8 mouse cellular contexts compared by ENCODE assay signal in the genomic region with DNA sequence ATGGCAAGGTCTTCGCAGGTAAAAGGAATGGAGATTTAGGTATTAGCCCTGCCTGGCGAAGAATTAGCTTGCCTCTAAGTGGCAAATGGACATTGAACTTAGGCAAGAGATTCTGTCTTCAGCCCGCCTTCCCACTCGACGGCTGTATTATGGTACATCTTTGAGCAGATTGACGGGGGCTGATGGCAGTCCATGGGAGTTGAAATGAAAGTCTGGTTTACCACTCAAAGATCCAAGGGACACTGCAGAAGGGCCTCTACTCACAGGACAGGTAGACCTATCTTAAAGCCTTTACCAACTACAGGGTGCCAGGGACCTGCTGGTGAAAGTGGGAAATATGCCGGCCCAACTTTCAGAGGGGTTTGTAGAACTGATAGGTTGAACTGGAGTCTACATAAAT. TPM values are rescaled to one million over a fixed set of nuclear protein-coding genes. Genes with fewer than 3 reads are reported as not detected.
DNase-seq lines count a peak whose midpoint lies in the region; ATAC-seq lines count a peak whose summit lies in the region.

No protein-coding gene starts in this region.

- H3K4me2 ChIP-seq in heart, embryonic 15.5 days = peak overlapping the region; percentile 61
- peak overlapping the region; percentile 76 for H3K4me2 ChIP-seq in hindbrain, embryonic 13.5 days
- peak overlapping the region; percentile 77 for H3K4me2 ChIP-seq in midbrain, embryonic 15.5 days

- WGBS in heart, embryonic 15.5 days = 15% methylated on average over 7 of the region's 7 CpGs
- 26% methylated on average over 7 of the region's 7 CpGs for WGBS in hindbrain, embryonic 13.5 days
- 18% methylated on average over 7 of the region's 7 CpGs for WGBS in midbrain, embryonic 15.5 days

- DNase-seq in heart, adult 9 months (ENCODE audit: low spot score in 2 of 2) = no peak
- DNase-seq in NIH3T3 (ENCODE audit: low read depth) = peak; percentile 15
- no peak for DNase-seq in gastrocnemius, postnatal 4 days (ENCODE audit: low spot score in 2 of 2)
- DNase-seq in thymus, postnatal 25 days = no peak
- no peak for DNase-seq in layer of hippocampus, adult 18-20 months (ENCODE audit: low spot score in 2 of 2)

- ATAC-seq in heart, embryonic 15.5 days (replicated peaks; ENCODE audit: insufficient number of reproducible peaks, insufficient read depth, low FRiP score, low read depth) = no peak
- ATAC-seq in hindbrain, embryonic 13.5 days (ENCODE audit: low FRiP score) = no peak
- ATAC-seq in midbrain, embryonic 15.5 days (replicated peaks) = no peak

- H3K4me3 ChIP-seq in heart, embryonic 15.5 days = peak overlapping the region; percentile 89
- peak overlapping the region; percentile 78 for H3K4me3 ChIP-seq in hindbrain, embryonic 13.5 days
- H3K4me3 ChIP-seq in midbrain, embryonic 15.5 days = peak overlapping the region; percentile 60

- H3K27ac ChIP-seq in heart, embryonic 15.5 days = 0 out of 2 replicates have a peak overlapping the region, but pooled peaks have one; percentile 95
- H3K27ac ChIP-seq in hindbrain, embryonic 13.5 days = no peak overlapping the region
- H3K27ac ChIP-seq in midbrain, embryonic 15.5 days = peak overlapping the region; percentile 94

- H3K27me3 ChIP-seq in heart, embryonic 15.5 days = no peaks in the 10 kb centered on the region
- no peaks in the 10 kb centered on the region for H3K27me3 ChIP-seq in hindbrain, embryonic 13.5 days
- H3K27me3 ChIP-seq in midbrain, embryonic 15.5 days (replicated peaks) = no peaks in the 10 kb centered on the region

- H3K9ac ChIP-seq in heart, embryonic 15.5 days = peak overlapping the region; percentile 85
- H3K9ac ChIP-seq in hindbrain, embryonic 13.5 days = peak overlapping the region; percentile 93
- H3K9ac ChIP-seq in midbrain, embryonic 15.5 days = peak overlapping the region; percentile 60

- H3K4me1 ChIP-seq in heart, embryonic 15.5 days (replicated peaks) = peaks cover 17% of the 10 kb centered on the region
- H3K4me1 ChIP-seq in hindbrain, embryonic 13.5 days (replicated peaks) = peaks cover 23% of the 10 kb centered on the region
- peaks cover 26% of the 10 kb centered on the region for H3K4me1 ChIP-seq in midbrain, embryonic 15.5 days

- peaks cover 14% of the 10 kb centered on the region; the same call in 1 of the 2 replicates for H3K36me3 ChIP-seq in heart, embryonic 15.5 days
- H3K36me3 ChIP-seq in hindbrain, embryonic 13.5 days = peaks cover 28% of the 10 kb centered on the region
- 0 out of 2 replicates have a peak, but pooled peaks cover 3% of the 10 kb centered on the region for H3K36me3 ChIP-seq in midbrain, embryonic 15.5 days (replicated peaks)

- no peaks in the 10 kb centered on the region for H3K9me3 ChIP-seq in heart, embryonic 15.5 days (replicated peaks)
- no peaks in the 10 kb centered on the region for H3K9me3 ChIP-seq in hindbrain, embryonic 13.5 days
- H3K9me3 ChIP-seq in midbrain, embryonic 15.5 days = no peaks in the 10 kb centered on the region

RNA-seq across cellular contexts. Expression of gene Tdg, which starts 0.9 kb away (rescaled TPM):
- polyA plus RNA-seq in heart, embryonic 15.5 days (2015; fragmentation: Nextera tagmentation; extraction: Ambion mirVana) = 59.4 and 73.4 TPM in 2 replicates
- polyA plus RNA-seq in hindbrain, embryonic 13.5 days (2015; fragmentation: Nextera tagmentation; extraction: Ambion mirVana) = 196 and 203 TPM in 2 replicates
- 169 and 170 TPM in 2 replicates for polyA plus RNA-seq in midbrain, embryonic 15.5 days (2015; fragmentation: Nextera tagmentation; extraction: Ambion mirVana)
- total RNA-seq in gastrocnemius, postnatal 4 days (2021) = 10 to 100 TPM; 24.1 to 33.7 TPM
- total RNA-seq in layer of hippocampus, adult 18-20 months (2021) = 10 to 100 TPM; 32.6 to 35.1 TPM

RNA-seq across cellular contexts. Expression of gene 1190007I07Rik, which starts 7.5 kb away (rescaled TPM):
- polyA plus RNA-seq in heart, embryonic 15.5 days (2015; fragmentation: Nextera tagmentation; extraction: Ambion mirVana) = 34.7 and 42.3 TPM in 2 replicates
- 36.9 and 38.2 TPM in 2 replicates for polyA plus RNA-seq in hindbrain, embryonic 13.5 days (2015; fragmentation: Nextera tagmentation; extraction: Ambion mirVana)
- polyA plus RNA-seq in midbrain, embryonic 15.5 days (2015; fragmentation: Nextera tagmentation; extraction: Ambion mirVana) = 28.4 and 36.4 TPM in 2 replicates
- 10 to 100 TPM; 20.5 to 23.5 TPM for total RNA-seq in gastrocnemius, postnatal 4 days (2021)
- total RNA-seq in layer of hippocampus, adult 18-20 months (2021) = 10 to 100 TPM; 17.8 to 20.7 TPM

RNA-seq across cellular contexts. Expression of gene Glt8d2, which starts 60.0 kb away (rescaled TPM):
- polyA plus RNA-seq in heart, embryonic 15.5 days (2015; fragmentation: Nextera tagmentation; extraction: Ambion mirVana) = 3.8 and 4.6 TPM in 2 replicates
- polyA plus RNA-seq in hindbrain, embryonic 13.5 days (2015; fragmentation: Nextera tagmentation; extraction: Ambion mirVana) = 1.5 and 1.7 TPM in 2 replicates
- polyA plus RNA-seq in midbrain, embryonic 15.5 days (2015; fragmentation: Nextera tagmentation; extraction: Ambion mirVana) = 1.4 and 1.6 TPM in 2 replicates
- 10 to 100 TPM; 15.8 to 17.4 TPM for total RNA-seq in gastrocnemius, postnatal 4 days (2021)
- 10 to 100 TPM; 20.1 to 23.8 TPM for total RNA-seq in layer of hippocampus, adult 18-20 months (2021)
